Mouse (Mus musculus) testis, adult 2 months (tissue): ENCODE results near the gene Tmem104.

Experiments used
- CTCF ChIP-seq: fragments of 200-500 bp; IDR thresholded peaks from 2 replicates; pipeline ENCODE4 v1.5.1; 2012; ENCODE audit warnings: low read depth, mild to moderate bottlenecking, inconsistent platforms, low read length, moderate library complexity; ENCODE audit not compliant: control insufficient read depth, insufficient read depth, insufficient replicate concordance
- POLR2A ChIP-seq: fragments of 200-500 bp; IDR thresholded peaks from 2 replicates; pipeline ENCODE4 v1.6.1; 2012; ENCODE audit warnings: low read depth, mild to moderate bottlenecking, inconsistent platforms, low read length, moderate library complexity; ENCODE audit not compliant: control insufficient read depth

DNA sequence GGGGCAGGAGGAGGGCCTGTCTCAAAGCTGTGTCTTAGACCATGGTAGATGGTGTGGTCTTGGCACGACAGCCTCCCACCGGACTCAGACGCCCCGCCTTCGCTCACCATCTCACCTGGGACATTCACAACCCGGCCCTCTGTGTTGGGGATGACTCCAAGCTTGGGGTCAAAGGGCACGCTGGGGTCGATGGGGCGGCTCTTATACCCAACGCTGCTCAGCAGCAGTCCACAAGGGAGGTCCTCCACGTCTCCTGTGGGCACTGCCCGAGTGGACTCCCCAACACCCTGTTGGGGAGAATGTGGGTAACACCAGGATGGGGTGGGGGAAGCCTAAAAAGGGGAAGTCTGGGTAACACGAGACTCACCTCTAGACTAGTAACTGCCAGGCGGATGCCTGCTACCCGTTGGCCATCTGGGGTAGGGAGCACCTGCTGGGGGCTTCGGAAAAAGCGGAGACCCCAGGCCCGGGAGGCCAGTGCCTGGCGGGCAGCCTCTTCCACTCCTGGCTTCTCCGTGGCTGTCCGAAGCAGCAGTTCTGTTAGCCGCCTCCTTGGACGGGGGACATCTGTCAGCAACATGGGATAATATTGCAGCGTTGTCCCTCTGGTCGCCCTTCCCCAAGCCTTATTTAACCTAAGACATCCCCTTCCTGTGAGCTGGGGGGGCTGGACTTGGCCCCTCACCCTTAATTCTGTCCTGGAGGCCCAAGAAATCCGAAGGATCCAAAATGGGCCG lies 82.2 kb downstream of the Tmem104 start:
- no peak for TF ChIP-seq CTCF
- TF ChIP-seq POLR2A: no peak
